Mouse (Mus musculus): ENCODE results near the gene Acaa1a. TPM values are rescaled to one million over a fixed set of nuclear protein-coding genes. Genes with fewer than 3 reads are reported as not detected.

Gene Acaa1a
- polyA plus RNA-seq, 1 experiment: 20.7 TPM

DNA sequence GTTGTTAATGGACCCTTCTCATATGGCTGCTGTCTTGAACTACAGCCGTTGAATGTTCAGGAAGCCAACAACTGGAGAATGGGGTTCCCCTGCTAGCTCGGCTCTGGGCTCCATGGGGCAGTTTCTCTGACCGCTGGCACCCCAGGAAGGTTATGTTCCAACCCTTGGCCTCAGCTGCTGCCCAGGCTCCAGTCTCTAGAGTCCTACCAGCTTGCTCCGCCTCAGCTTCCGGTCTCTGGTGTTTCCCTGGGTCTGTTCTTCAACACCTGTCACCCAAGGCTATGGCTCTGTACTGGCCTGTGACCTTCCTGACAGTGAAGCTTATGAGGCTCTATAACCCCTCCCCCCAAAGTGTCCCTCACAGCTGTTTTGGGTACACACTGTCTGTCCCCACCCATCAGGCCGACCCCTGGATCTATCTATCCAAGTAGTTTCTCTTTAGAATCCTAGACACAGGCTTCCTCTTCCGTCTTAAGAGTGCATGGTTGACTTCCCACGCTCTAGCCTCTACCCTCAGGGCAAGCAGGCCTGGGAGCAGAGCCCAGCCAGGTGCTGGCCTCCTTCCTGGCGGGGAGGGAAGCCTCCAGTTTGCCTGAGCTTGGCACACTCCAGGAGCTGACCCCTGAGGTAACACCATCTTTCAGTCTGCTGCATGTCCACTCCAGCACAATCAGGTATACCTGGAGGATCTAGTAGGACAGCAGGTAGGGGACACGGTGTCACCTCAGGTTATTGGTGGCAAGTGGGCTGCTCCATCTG is 11.7 kb downstream of the Acaa1a start:
- peaks cover 4% of the 10 kb centered on the region for H3K36me3 ChIP-seq (ENCODE audit: control insufficient read depth, insufficient read depth, low read length, poor library complexity, severe bottlenecking)
- no peaks in the 10 kb centered on the region for H3K4me1 ChIP-seq (ENCODE audit: control insufficient read depth, insufficient read depth, low read length)
- no peaks in the 10 kb centered on the region for H3K9me3 ChIP-seq (replicated peaks; ENCODE audit: control insufficient read depth, insufficient read depth, low read length, poor library complexity, severe bottlenecking)
- no peaks in the 10 kb centered on the region for H3K27me3 ChIP-seq (ENCODE audit: control insufficient read depth, insufficient read depth, low read length, poor library complexity, severe bottlenecking)
- TF ChIP-seq CTCF (IDR thresholded peaks at IDR 0.05; ENCODE audit: low read depth, low read length): no peak
- H3K27ac ChIP-seq (ENCODE audit: insufficient read depth, low read length): no peak overlapping the region
- H3K9ac ChIP-seq (ENCODE audit: low read depth, poor library complexity, severe bottlenecking): no peak overlapping the region
- no peak overlapping the region for H3K4me3 ChIP-seq (ENCODE audit: low read depth, low read length)

DNA sequence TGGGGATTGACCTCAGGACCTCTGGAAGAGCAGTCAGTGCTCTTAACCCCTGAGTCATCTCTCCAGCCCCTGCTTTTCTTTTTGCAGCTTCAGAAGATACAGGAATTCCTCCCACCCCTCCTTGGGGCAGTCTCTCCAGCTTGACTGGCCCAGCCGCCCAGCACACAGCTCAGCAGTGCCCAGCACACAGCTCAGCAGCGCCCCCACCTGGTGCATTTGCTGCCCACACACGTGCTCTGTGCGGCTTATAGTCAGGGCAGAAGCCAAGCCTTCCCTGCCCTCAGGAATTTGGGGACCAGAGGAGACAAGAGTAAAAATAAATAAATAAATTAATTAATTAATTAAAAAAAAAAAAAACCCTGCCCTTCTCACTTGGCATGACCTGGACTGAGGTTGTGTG is 12.6 kb downstream of the Acaa1a start:
- Histone ChIP-seq H3K27ac (ENCODE audit: insufficient read depth, low read length) (no peak overlapping the region), H3K36me3 (ENCODE audit: control insufficient read depth, insufficient read depth, low read length, poor library complexity, severe bottlenecking) (no peaks in the 10 kb centered on the region), H3K4me1 (ENCODE audit: control insufficient read depth, insufficient read depth, low read length) (no peaks in the 10 kb centered on the region), H3K9ac (ENCODE audit: low read depth, poor library complexity, severe bottlenecking) (no peak overlapping the region), H3K9me3 (replicated peaks; ENCODE audit: control insufficient read depth, insufficient read depth, low read length, poor library complexity, severe bottlenecking) (no peaks in the 10 kb centered on the region), H3K4me3 (ENCODE audit: low read depth, low read length) (no peak overlapping the region), H3K27me3 (ENCODE audit: control insufficient read depth, insufficient read depth, low read length, poor library complexity, severe bottlenecking) (no peaks in the 10 kb centered on the region)
- TF ChIP-seq CTCF (IDR thresholded peaks at IDR 0.05; ENCODE audit: low read depth, low read length) (peak; percentile 97), POLR2A (IDR thresholded peaks at IDR 0.05; ENCODE audit: insufficient read depth, low read length) (no peak)

DNA sequence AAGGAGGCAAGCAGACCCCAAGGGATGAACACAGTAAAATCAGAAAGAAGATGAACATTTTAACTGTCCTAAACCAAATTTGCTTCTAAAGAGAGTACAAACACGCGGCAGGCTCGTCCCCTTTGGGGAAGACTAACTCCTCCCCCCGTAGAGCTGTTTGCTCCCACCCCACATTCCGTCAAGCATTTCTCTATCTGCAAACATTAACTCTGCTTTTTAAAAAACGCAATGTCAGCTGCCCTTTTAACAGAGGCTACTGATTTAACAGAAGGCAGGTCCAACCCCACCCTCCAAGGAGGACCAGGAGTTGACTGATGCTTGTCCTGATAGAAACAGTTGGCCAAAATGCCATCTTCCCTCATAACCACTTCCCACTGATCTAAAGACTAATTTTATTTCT is 14.4 kb downstream of the Acaa1a start:
- no peaks in the 10 kb centered on the region for H3K4me1 ChIP-seq (ENCODE audit: control insufficient read depth, insufficient read depth, low read length)
- no peak overlapping the region for H3K4me3 ChIP-seq (ENCODE audit: low read depth, low read length)
- no peaks in the 10 kb centered on the region for H3K9me3 ChIP-seq (replicated peaks; ENCODE audit: control insufficient read depth, insufficient read depth, low read length, poor library complexity, severe bottlenecking)
- TF ChIP-seq CTCF (IDR thresholded peaks at IDR 0.05; ENCODE audit: low read depth, low read length): no peak
- TF ChIP-seq POLR2A (IDR thresholded peaks at IDR 0.05; ENCODE audit: insufficient read depth, low read length): no peak
- no peak for TF ChIP-seq EP300 (IDR thresholded peaks at IDR 0.05; ENCODE audit: insufficient read depth, low read depth, low read length)
- H3K36me3 ChIP-seq (ENCODE audit: control insufficient read depth, insufficient read depth, low read length, poor library complexity, severe bottlenecking): no peaks in the 10 kb centered on the region
- H3K27ac ChIP-seq (ENCODE audit: insufficient read depth, low read length): no peak overlapping the region
- H3K27me3 ChIP-seq (ENCODE audit: control insufficient read depth, insufficient read depth, low read length, poor library complexity, severe bottlenecking): no peaks in the 10 kb centered on the region
- H3K9ac ChIP-seq (ENCODE audit: low read depth, poor library complexity, severe bottlenecking): no peak overlapping the region

DNA sequence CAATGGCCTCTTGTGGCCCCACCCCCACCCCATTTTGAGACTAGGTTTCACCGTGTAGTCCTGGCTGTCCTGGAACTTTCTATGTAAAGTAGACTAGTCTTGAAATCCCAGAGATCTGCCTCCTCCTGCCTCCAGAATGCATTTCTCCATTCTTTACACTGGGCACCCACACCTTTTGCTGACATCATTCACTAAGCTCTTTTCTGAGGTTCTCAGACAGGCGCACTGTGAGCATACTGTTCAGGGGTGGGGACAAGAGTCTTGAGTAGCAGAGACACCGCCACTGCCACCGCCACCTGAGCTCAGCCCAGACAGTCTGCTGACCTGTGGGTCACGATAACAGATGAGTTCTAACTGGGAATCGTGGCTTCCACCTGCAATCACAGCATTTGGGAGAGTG is 16.5 kb downstream of the Acaa1a start:
- no peak overlapping the region for H3K4me3 ChIP-seq (ENCODE audit: low read depth, low read length)
- no peaks in the 10 kb centered on the region for H3K9me3 ChIP-seq (replicated peaks; ENCODE audit: control insufficient read depth, insufficient read depth, low read length, poor library complexity, severe bottlenecking)
- no peaks in the 10 kb centered on the region for H3K4me1 ChIP-seq (ENCODE audit: control insufficient read depth, insufficient read depth, low read length)
- H3K36me3 ChIP-seq (ENCODE audit: control insufficient read depth, insufficient read depth, low read length, poor library complexity, severe bottlenecking): no peaks in the 10 kb centered on the region
- no peak overlapping the region for H3K27ac ChIP-seq (ENCODE audit: insufficient read depth, low read length)
- H3K9ac ChIP-seq (ENCODE audit: low read depth, poor library complexity, severe bottlenecking): no peak overlapping the region
- TF ChIP-seq POLR2A (IDR thresholded peaks at IDR 0.05; ENCODE audit: insufficient read depth, low read length): no peak
- TF ChIP-seq CTCF (IDR thresholded peaks at IDR 0.05; ENCODE audit: low read depth, low read length): no peak
- no peak for TF ChIP-seq EP300 (IDR thresholded peaks at IDR 0.05; ENCODE audit: insufficient read depth, low read depth, low read length)
- no peaks in the 10 kb centered on the region for H3K27me3 ChIP-seq (ENCODE audit: control insufficient read depth, insufficient read depth, low read length, poor library complexity, severe bottlenecking)

DNA sequence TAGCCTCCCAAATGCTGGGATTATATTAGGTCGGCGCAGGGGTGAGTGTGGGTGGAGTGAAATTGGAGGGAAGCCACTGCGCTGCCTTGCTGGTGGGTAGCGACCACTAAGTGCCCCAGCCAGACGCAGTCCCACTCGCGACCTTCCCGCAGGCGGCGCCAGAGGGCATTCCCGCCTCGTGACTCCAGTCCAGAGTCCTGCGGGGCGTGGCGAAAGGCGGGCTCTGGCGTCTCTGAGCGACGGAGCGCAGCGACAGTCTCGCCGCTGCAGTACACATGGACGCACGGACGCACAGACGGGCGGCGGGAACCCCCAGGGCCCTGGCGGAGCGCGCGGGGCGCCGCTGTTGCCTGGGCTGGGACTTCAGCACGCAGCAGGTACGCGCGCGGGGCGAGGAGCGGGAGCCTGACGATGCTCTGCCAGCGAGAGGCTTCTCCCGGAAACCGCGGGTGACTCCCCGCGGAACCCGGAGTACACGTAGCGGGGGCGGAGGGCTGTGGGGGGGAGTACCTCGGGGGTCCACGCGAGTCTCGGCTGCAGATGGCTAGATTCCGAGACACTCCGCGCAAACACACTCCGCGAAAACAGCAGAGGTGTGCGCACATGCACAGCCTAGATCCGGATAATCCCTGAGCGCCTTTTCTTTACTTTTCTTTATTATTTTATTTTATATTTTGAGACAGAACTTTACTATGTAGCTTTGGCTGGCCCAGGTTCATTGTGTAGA is 18.0 kb downstream of the Acaa1a start, which contains the start of gene Xylb:
Gene Xylb, plus strand, starts transcription at position 51 of the 727 bp plus-strand sequence.
- Histone ChIP-seq H3K27me3 (ENCODE audit: control insufficient read depth, insufficient read depth, low read length, poor library complexity, severe bottlenecking) (no peaks in the 10 kb centered on the region), H3K9ac (ENCODE audit: low read depth, poor library complexity, severe bottlenecking) (peak within 1 kb of the TSS; percentile 67), H3K9me3 (replicated peaks; ENCODE audit: control insufficient read depth, insufficient read depth, low read length, poor library complexity, severe bottlenecking) (no peaks in the 10 kb centered on the region), H3K4me1 (ENCODE audit: control insufficient read depth, insufficient read depth, low read length) (no peaks in the 10 kb centered on the region), H3K36me3 (ENCODE audit: control insufficient read depth, insufficient read depth, low read length, poor library complexity, severe bottlenecking) (no peaks in the 10 kb centered on the region), H3K27ac (ENCODE audit: insufficient read depth, low read length) (no peak within 1 kb of the TSS), H3K4me3 (ENCODE audit: low read depth, low read length) (peak within 1 kb of the TSS; percentile 72)
- peak; percentile 70 for TF ChIP-seq CTCF (IDR thresholded peaks at IDR 0.05; ENCODE audit: low read depth, low read length)
- 0 out of 2 replicates have a peak, but pooled peaks have one; percentile 45 for TF ChIP-seq EP300 (IDR thresholded peaks at IDR 0.05; ENCODE audit: insufficient read depth, low read depth, low read length)
- no peak for TF ChIP-seq POLR2A (IDR thresholded peaks at IDR 0.05; ENCODE audit: insufficient read depth, low read length)

DNA sequence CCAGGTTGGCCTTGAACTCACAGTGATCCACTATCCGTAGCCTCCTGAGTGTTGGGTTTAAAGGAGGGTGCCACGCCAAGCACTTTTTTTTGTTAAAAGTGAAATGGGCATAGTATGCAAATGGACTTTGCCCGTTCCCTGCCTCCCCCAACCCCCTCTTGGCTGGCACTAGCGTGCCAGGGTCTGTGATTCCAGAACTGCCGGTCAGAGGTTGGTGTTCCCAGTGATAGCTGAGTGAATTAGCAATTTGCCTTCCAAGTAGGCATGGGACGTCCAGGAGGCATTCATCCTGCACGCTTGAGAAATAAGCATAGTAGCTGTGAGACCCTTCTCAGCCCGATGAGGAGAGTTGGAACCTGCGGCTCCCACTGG is 18.6 kb downstream of the Acaa1a start:
- Histone ChIP-seq H3K36me3 (ENCODE audit: control insufficient read depth, insufficient read depth, low read length, poor library complexity, severe bottlenecking) (no peaks in the 10 kb centered on the region), H3K9ac (ENCODE audit: low read depth, poor library complexity, severe bottlenecking) (peak overlapping the region; percentile 67), H3K4me1 (ENCODE audit: control insufficient read depth, insufficient read depth, low read length) (no peaks in the 10 kb centered on the region), H3K4me3 (ENCODE audit: low read depth, low read length) (peak overlapping the region; percentile 72), H3K9me3 (replicated peaks; ENCODE audit: control insufficient read depth, insufficient read depth, low read length, poor library complexity, severe bottlenecking) (no peaks in the 10 kb centered on the region), H3K27me3 (ENCODE audit: control insufficient read depth, insufficient read depth, low read length, poor library complexity, severe bottlenecking) (no peaks in the 10 kb centered on the region), H3K27ac (ENCODE audit: insufficient read depth, low read length) (no peak overlapping the region)
- no peak for TF ChIP-seq CTCF (IDR thresholded peaks at IDR 0.05; ENCODE audit: low read depth, low read length)
